Mouse (Mus musculus) cerebellum, adult 11-12 months (tissue): ENCODE results near the gene Actg1.
"Not testable (repeated sequence)": the region's sequence is repeated elsewhere in the genome, so short reads cannot be mapped to it uniquely, and the experiment has no call there.

Experiments used
- DNase-seq: peaks from one replicate; pipeline ENCODE4 v3.0.0; 2022

Actg1 gene

GRCm38 (mm10) chr11:120360062-120360461 lies 11.7 kb upstream of the Actg1 start:
- peak; percentile 51 for DNase-seq

- DNase-seq: peak; percentile 53
Measured at GRCm38 (mm10) chr11:120359391-120359790, 11.0 kb upstream of the Actg1 start.

- DNase-seq: no peak
Measured at GRCm38 (mm10) chr11:120357791-120358401, 9.6 kb upstream of the Actg1 start.

- DNase-seq: no peak
Measured at GRCm38 (mm10) chr11:120356900-120357299, 8.6 kb upstream of the Actg1 start.

- DNase-seq: no peak
Measured at GRCm38 (mm10) chr11:120356319-120356840, 8.0 kb upstream of the Actg1 start.

DNA sequence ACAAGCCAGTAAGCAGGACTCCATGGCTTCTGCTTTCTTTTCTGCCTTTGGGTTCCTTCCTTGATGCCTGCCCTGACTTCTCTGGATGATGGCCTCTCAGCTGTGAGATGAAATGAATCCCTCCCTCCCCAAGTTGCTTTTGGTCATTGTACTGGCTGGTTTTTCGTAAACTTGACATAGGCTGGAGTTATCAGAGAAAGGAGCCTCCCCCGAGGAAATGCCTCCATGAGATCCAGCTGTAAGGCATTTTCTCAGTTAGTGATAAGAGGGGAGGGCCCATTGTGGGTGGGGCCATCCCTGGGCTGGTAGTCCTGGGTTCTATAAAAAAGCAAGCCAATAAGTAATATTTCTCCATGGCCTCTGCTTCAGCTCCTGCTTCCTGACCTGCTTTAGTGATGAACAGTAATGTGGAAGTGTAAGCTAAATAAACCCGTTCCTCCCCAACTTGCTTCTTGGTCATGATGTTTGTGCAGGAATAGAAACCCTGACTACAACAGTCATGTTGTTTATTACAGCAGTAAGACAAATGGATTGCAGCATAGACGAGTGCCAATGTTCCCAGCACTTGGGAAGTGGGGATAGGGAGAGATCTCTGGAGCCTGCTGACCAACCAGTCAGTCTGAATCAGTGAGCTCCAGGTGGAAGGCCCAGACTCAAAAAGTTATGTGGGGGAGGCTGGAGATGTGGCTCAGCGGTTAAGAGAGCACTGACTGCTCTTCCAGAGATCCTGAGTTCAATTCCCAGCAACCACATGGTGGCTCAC lies 7.1 kb upstream of the Actg1 start:
- no peak for DNase-seq

DNA sequence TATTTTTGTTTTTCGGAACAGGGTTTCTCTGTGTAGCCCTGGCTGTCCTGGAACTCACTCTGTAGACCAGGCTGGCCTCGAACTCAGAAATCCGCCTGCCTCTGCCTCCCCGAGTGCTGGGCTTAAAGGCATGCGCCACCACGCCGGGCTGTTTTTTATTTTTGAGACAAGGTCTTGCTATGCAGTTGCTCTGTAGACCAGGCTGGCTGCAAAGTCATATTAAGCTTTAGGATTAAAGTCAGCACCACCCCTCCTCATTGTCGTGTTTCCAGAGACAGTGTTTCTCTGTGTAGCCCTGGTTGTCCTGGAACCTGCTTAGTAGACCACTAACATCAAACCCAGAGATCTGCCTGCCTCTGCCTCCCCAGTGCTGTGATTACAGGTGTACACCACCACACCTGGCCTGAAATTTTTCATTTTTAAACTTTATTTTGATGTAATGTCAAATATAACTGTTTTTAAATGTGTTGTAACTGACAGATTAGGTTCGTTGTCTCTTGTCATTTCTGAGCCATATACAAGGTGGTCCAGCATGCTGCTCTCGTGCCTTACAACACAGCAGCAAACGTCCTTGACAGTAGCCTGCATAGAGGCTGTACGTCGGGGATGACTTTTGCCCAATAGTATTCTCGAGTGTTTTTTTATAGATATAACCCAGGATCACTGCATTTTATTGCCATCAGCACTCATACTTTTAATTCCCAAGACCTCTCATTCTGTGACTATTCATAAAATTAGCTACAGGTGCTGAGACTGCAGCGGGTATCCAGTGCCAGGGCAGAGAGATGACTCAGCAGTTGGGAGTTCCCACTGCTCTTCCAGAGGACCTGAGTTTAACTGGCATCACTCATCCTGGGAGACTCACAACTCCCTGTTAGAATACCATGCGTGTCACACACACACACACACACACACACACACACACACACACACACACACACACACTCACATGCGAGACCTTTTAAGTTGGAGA lies 6.2 kb upstream of the Actg1 start:
- peak; percentile 8 for DNase-seq

DNA sequence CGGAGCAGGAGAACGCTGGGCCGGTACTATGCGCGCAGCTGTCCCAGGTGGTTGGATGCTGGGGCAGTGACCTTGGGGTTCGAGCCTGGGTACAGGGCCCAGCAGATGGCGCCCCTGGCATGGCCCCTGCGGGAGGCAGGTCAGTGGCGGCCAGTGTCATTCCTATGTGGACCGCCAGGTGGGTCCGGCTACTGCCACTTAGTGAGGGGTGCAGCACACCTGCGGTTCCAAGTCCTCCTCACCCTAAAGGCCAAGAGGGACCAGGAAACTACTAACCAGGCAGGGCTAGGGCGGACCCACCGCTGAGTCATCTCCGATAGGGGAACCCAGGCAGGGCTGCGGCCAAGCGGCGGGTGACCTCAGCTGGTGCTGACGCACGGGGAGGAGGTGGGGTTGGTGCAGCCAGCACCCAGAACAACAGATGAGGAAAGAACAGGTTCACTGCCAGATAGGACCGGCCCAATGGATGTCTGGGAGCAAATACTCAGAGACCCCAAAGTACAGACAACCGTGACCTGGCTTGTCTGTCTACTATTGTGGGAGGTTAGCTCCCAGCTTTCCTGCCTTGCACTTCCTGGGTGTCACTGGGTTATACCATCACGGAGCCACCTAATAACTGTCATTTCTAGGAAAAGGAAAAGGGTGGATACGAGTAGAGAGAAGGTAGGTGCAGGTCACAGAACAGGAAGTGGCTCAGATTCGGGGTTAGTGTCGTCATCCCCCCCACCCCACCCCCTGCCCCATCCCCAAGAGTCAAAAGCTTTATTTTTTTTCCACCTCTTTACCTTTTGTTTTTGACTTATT lies 5.4 kb upstream of the Actg1 start:
- DNase-seq: peak; percentile 67

- no peak for DNase-seq
Measured at GRCm38 (mm10) chr11:120352571-120353290, 4.4 kb upstream of the Actg1 start.

- not testable (repeated sequence) for DNase-seq
Measured at GRCm38 (mm10) chr11:120352093-120352350, 3.7 kb upstream of the Actg1 start.

DNA sequence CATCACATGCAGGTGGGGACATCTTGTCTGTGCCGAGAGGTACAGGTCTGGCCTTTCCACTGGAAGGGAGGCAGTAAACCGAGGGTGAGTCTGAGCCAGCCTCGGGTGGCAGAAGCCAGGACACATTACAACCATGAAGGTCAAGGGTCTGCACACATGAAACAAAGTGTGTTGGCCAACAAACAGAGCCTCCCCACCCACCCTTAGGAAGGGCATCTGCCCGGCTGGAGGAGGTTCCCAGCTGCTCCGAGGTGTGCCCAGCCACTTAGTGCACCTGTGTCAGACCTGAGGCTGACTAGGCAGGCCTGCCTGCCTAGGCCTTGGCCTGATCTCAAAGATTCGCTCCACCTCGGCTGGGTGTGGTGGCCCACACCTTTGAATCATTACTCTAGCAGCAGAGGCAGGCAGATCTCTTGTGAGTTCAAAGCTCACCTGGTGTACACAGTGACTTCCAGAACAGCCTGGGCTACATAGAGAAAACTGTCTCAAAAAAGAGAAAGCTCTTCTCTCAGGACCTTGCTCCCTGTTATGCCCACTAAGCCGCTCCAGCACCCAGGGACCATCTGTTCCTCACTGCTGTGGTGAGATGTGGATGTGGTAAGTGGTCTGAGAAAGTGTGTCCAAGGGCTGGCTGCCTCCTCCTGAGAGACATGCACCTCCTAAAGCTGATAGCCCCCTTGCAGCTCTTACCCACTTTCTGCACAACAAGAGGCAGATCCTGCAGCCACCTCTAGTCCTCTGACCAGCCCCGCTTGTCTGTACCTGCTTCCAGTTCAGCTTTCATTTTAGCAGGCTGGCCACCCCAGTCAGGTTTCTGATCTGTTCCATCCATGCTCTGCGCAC lies 3.1 kb upstream of the Actg1 start:
- peak; percentile 57 for DNase-seq

DNA sequence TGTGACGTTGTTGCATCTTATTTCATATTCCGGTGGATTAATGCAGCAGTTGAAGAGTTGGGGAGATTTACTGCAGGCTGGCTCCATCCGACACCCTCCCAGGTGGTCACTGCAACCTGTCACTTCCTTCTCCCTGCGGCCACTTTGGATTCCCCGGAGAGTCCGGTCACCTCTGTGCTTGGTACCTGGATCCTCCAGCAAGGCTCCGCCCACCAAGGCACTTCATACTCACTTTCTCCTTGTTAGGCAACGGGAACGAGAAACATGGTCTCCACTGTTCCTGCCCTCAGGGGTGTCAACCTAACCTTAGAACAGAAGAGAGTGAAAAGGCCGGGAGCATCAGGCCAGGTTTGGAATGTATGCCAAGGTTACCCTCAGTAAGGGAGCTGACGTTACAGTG lies 2.4 kb upstream of the Actg1 start:
- peak; percentile 70 for DNase-seq

GRCm38 (mm10) chr11:120349986-120350702 lies 1.8 kb upstream of the Actg1 start:
- DNase-seq: peak; percentile 81

GRCm38 (mm10) chr11:120349371-120349985 lies 1.1 kb upstream of the Actg1 start:
- DNase-seq: peak; percentile 72

- DNase-seq: peak; percentile 80
Measured at GRCm38 (mm10) chr11:120348684-120349370, 485 bp upstream of the Actg1 start.

- peak; percentile 29 for DNase-seq
Measured at GRCm38 (mm10) chr11:120347301-120347700, 1.0 kb downstream of the Actg1 start.

DNA sequence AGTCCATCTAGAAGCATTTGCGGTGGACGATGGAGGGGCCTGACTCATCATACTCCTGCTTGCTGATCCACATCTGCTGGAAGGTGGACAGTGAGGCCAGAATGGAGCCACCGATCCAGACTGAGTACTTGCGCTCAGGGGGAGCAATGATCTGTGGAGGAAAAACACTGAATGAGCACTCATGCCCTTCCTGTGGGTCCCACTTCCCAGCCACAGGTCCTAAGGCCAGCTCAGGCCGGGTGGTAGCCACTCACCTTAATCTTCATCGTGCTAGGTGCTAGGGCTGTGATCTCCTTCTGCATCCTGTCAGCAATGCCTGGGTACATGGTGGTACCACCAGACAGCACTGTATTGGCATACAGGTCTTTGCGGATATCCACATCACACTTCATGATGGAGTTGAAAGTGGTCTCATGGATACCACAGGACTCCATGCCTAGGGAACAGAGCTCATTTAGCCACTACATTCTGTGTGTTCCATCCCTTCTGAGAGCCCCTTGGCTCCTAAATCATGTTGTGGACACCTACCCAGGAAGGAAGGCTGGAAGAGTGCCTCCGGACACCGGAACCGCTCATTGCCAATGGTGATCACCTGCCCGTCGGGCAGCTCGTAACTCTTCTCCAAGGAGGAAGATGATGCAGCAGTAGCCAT lies 1.8 kb downstream of the Actg1 start:
- peak; percentile 26 for DNase-seq

DNA sequence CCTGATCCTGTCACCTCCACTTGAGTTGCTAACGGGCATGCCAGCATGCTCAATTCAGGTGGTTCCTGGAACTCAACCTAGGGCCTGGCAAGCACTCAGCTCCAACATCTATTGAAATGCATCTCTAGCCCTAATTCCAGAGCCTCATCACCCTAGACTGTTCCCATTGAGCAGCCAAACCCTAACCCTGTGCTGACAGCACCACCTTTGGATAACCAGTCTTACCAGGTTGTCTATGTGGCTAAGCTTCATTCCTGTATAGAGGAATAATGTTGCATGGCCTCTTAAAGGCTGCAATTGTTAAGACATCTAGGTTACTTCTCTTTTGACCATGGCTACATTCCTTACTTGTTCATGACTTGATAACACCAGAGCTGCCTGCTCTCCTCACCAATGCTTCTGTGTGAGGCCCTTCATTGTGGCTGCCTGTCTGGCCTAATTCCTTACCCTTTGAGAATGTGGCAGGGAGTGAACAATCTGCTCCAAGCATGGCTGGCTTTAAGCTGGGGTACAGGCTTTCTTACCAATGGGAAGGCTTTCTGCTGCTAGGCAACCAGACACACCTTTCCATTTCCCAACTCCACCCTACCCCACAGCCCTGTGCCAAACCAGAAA lies 3.2 kb downstream of the Actg1 start:
- no peak for DNase-seq
